Mouse (Mus musculus): Measurements from ENCODE around the gene Maco1.
"Not testable (repeated sequence)": the region's sequence is repeated elsewhere in the genome, so short reads cannot be mapped to it uniquely, and the experiment has no call there.

Gene Maco1

GRCm38 (mm10) chr4:134856501-134856900 is 3.4 kb upstream of the Maco1 start:
- no peak for DNase-seq

GRCm38 (mm10) chr4:134856056-134856455 is 2.9 kb upstream of the Maco1 start:
- no peak for DNase-seq

GRCm38 (mm10) chr4:134855371-134855770 is 2.2 kb upstream of the Maco1 start:
- DNase-seq, result no peak

GRCm38 (mm10) chr4:134853637-134854485 is 716 bp upstream of the Maco1 start:
- DNase-seq, result peak; percentile 96

GRCm38 (mm10) chr4:134852438-134853255 is 498 bp downstream of the Maco1 start:
- peak; percentile 69 for DNase-seq

- no peak for DNase-seq
These were observed 1.3 kb downstream of the Maco1 start for GRCm38 (mm10) chr4:134851876-134852275.

GRCm38 (mm10) chr4:134851236-134851635 is 1.9 kb downstream of the Maco1 start:
- DNase-seq, result no peak

- DNase-seq, result no peak
These were observed 2.6 kb downstream of the Maco1 start for GRCm38 (mm10) chr4:134850551-134850950.

- no peak for DNase-seq
These were observed 5.6 kb downstream of the Maco1 start for GRCm38 (mm10) chr4:134847587-134847986.

- DNase-seq, result peak; percentile 43
These were observed 9.6 kb downstream of the Maco1 start for GRCm38 (mm10) chr4:134843566-134843965.

GRCm38 (mm10) chr4:134840231-134840630 is 12.9 kb downstream of the Maco1 start:
- no peak for DNase-seq

- DNase-seq, result not testable (repeated sequence)
These were observed 14.4 kb downstream of the Maco1 start for GRCm38 (mm10) chr4:134838706-134839105.

- no peak for DNase-seq
These were observed 14.9 kb downstream of the Maco1 start for GRCm38 (mm10) chr4:134838221-134838620.

- no peak for DNase-seq
These were observed 17.7 kb downstream of the Maco1 start for GRCm38 (mm10) chr4:134835486-134835885.

- no peak for DNase-seq
These were observed 21.2 kb downstream of the Maco1 start for GRCm38 (mm10) chr4:134831934-134832333.

- DNase-seq, result no peak
These were observed 25.3 kb downstream of the Maco1 start for GRCm38 (mm10) chr4:134827806-134828205.

- DNase-seq, result no peak
These were observed 26.8 kb downstream of the Maco1 start for GRCm38 (mm10) chr4:134826348-134826747.

GRCm38 (mm10) chr4:134825864-134826263 is 27.3 kb downstream of the Maco1 start:
- not testable (repeated sequence) for DNase-seq

- no peak for DNase-seq
These were observed 29.6 kb downstream of the Maco1 start for GRCm38 (mm10) chr4:134823560-134823959.

GRCm38 (mm10) chr4:134821061-134821460 is 32.1 kb downstream of the Maco1 start:
- no peak for DNase-seq

GRCm38 (mm10) chr4:134817706-134818105 is 35.4 kb downstream of the Maco1 start:
- DNase-seq, result no peak

- DNase-seq, result no peak
These were observed 38.9 kb downstream of the Maco1 start for GRCm38 (mm10) chr4:134814229-134814571.

- DNase-seq, result no peak
These were observed 39.5 kb downstream of the Maco1 start for GRCm38 (mm10) chr4:134813406-134814228.

Measured in kidney, postnatal 10 days (tissue).